Mouse (Mus musculus) MEL-GATA-1-ER (cell line): ENCODE measurements at regions not wholly inside any gene's neighbourhood (a gene's known extent, or its start where the extent isn't known, plus 50 kb on each side); places are given as distances from the start of the nearest gene placed in this dataset.

Experiments used
- DNase-seq: peaks from one replicate; pipeline ENCODE4 v3.0.0-alpha.2; 2012; ENCODE audit warnings: low read depth; ENCODE audit errors: extremely low read depth

DNA sequence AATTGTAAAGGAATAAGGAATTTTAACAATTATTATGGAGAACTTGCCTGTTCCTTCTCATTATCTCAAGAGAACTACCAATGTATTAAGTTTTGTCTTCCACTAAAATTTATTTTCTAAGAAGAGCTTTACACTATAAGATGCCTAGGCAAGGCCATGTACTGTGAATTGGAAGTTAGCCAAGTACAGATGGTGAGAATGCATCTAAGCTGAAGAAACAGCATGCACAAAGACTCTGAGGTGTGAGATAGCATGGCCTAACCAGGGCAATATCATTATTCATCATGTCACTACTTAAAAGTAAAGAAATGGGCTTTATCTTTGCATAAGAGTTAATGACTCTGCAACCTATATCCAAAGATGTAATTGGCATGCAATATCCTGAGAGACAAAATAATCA lies 73.1 kb upstream of the Klhl1 start:
- no peak for DNase-seq
